Mouse (Mus musculus): Measurements from ENCODE around the gene Prdx2.

DNA sequence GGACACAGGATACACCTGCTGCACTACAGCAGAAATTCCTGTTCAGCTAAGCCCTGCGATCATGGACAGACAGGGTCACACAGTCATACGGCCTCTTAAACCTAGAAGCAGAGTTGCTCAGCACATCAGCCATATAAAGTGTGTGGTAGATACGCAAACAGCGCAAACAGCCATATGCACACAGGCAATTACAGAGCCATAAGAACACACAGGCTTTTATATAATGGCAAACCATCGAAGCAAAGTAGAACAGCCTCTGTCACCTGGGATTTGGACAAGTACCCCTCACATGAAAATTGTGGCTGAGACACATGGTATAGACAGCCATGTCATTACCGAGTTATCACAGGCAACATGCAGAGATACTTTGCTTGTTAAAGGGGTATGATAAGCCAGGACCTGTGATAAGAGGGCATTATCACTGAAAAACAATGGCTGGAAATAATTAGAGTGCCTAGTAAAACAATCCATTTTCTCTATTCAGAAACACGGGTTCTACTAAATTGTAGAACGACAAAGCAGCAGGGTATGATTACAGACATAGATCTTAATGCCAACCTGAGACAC lies 17.1 kb downstream of the Prdx2 start:
- TF ChIP-seq CTCF (IDR thresholded peaks at IDR 0.05; ENCODE audit: low read depth, low read length) (no peak), POLR2A (IDR thresholded peaks at IDR 0.05; ENCODE audit: borderline replicate concordance, low read depth, low read length) (no peak)

Measured in bone marrow macrophage, adult 2 months (primary cell).